Mouse (Mus musculus) urinary bladder, postnatal 4 days (tissue): ENCODE results near the gene Klhl11.

ENCODE experiments used
- DNase-seq, 2 experiments: peaks; one replicate each; pipeline ENCODE4 v3.0.0; 2021 to 2022; ENCODE audit warnings: low spot score in 2 of 2

Gene Klhl11

DNA sequence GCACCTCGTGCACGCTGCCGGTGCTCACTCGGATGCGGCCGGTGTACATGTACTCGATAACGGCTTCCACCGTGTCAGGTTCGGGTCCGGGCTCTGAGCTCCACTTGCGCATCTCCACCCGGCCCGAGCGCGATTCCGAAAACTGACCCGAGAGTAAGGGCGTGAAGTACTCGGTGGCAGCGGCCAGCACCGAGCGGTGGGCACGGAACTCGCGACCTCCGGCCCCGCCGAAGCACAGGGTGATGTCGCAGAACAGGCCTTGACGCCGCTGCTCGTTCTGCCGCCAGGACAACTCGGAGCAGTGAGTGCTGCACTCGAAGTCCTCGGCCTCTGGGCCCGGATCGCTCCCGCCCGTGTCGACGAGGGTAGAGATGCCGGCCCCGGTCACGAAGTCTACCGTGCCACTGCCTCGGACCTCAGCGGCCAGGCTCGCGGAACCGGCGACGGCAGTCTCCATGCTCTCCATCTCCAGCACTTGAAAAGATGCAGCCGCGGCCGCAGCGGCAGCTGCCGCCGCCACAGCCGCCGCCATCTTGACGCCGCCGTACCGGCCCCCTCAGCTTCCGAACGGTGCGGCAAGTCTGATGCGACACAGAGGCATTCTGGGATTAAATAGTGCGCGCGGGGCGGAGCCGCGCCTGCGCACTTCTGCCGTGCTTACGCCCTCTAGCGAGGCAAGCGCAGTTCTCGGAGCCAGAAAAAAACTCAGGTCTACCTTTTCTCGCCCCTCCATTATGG, at the start of gene Klhl11:
Klhl11 (minus strand) TSS at position 545 of the 738 bp plus-strand sequence.
- DNase-seq: peak; percentile 88 to 90

DNA sequence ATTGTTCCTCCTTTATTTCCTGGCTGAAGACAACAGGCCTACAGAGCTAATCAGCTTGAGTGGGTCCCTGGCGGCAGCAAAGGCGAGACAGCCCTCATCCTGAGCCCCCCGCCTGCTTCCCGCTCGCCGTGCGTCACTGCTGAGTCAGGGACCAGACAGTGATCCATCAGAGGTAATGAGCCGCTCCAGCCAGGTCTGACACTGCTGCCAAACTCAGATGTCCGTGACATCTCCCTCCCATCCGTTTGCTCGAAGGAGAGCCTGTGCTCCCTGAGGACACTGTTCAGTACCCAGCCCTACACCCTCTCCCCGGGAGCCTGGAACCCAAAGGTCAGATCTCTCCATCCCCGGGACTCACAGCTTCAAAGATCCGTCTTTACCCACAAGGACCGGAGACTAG, 48.3 kb upstream of the Klhl11 start:
- DNase-seq: no peak

DNA sequence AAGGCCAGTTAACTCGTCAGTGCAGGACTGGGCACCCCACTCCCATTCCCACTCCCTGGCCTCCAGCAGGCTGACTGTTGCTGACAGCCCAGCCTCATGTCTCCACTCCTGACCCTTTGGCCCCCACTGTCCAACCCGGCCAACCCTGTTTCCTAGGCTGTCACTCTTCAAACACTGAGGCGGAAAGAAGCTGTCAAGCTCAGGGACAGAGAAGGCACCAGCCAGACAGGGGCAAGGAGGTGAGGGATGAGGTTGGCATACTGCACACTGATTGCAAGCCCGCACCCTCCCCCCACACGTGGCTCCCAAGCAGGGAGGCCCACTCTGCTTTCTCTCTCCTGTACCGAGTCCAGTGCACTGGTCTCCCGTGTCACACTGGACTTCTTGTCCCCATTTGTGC, 46.6 kb upstream of the Klhl11 start:
- DNase-seq: no peak

DNA sequence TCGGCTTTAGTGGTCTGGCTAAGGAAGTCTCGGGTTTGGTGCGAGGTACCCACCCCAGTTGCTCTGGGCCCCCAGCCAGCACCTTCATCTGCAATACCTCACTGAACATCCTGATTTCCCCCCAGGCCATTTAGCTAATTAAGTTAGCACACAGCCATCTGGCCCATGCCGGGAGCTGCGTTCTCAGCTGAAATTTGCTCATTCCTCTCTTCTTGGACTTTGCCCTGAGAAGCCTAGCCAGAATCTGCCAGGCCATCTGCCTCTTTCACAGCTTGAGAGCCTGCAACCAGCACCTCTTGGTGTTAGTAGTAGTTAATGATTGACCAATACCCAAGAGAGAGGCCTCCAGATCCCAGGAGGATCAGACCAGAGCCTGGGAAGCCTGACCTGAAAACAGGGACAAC, 45.6 kb upstream of the Klhl11 start:
- no peak for DNase-seq

DNA sequence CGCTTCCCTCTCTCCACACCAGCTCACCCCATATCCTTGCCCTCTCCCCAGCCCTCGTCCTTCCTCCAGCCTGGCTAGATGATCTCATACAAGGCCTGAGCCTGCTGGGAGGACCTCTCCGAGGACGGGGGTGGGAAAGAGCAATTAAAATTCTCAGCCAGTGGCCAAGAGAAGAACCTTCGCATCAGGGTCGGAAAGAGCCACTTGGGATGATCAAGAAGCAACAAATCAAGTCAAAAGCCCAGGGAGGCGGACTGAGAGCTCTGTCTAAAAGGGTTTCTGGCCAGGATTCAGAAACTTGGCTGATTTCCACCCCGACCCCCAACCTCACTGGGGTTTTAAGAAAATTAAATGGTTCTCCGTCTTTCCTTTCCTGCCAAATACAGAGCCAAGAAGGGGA, 43.8 kb upstream of the Klhl11 start:
- no peak for DNase-seq

GRCm38 (mm10) chr11:100515789-100516188, 43.2 kb upstream of the Klhl11 start:
- DNase-seq: no peak

DNA sequence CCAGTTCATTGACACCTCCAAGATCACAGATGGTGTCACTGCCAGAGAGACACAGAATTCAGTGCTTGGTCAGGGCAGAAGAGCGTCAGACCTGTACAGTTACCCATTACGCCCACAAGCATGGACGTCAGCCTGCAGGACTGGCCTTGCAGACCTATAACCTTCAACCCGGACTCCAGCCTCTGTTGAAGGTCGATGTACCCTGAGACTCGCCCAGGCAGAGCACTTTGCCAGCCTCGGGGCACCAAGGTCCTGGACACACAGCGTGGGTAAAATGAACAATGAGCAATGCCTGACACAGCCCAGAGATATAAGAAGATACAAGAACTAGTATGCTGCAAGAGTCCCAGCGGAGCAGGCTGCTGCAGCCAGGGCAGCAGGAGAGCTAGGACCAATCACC, 42.5 kb upstream of the Klhl11 start:
- no peak for DNase-seq

DNA sequence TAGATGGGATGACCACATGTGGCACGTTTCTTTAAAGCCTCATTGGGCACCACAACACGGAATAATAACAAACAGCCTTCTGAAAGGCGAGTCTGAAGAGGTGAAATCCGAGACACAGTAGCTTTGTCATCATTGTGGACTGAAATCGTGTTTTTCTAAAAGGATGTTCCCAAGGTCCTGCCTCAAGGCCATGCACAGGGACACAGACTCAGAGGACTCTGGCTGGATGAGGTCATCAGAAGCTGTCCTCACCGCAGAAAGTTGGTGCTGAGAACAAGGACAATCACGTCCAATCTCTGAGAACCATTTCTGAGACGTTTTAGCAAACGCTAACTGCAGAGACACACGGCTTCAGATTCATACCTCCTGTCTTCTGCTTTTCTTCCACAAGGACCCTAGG, 41.2 kb upstream of the Klhl11 start:
- no peak for DNase-seq

GRCm38 (mm10) chr11:100512384-100512783, 39.8 kb upstream of the Klhl11 start:
- DNase-seq: no peak

GRCm38 (mm10) chr11:100510556-100510955, 38.0 kb upstream of the Klhl11 start:
- DNase-seq: no peak

- no peak for DNase-seq
These were observed 33.5 kb upstream of the Klhl11 start for GRCm38 (mm10) chr11:100505997-100506396.

- DNase-seq: no peak
These were observed 32.6 kb upstream of the Klhl11 start for GRCm38 (mm10) chr11:100504990-100505660.

GRCm38 (mm10) chr11:100501321-100501720, 28.8 kb upstream of the Klhl11 start:
- DNase-seq: no peak

GRCm38 (mm10) chr11:100500651-100501050, 28.1 kb upstream of the Klhl11 start:
- DNase-seq: no peak

- no peak for DNase-seq
These were observed 27.7 kb upstream of the Klhl11 start for GRCm38 (mm10) chr11:100500241-100500640.

- no peak for DNase-seq
These were observed 21.2 kb upstream of the Klhl11 start for GRCm38 (mm10) chr11:100493771-100494170.

DNA sequence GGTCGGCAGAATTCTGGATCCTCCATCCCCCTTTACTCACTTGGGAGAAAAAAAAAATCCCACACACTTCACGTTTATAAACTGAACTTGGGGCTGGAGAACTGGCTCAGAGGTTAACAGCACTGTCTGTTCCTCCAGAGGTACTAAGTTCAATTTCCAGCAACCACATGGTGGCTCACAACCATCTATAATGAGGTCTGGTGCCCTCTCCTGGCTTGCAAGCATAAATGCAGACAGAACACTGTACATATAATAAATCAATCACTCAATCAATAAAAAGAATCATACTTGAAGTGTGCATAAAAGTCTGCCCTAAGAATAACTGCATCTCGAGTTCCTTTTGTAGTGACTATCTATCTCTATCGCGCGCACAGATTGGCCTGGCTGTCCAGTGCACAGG, 18.4 kb upstream of the Klhl11 start:
- DNase-seq: no peak

GRCm38 (mm10) chr11:100485801-100486538, 13.4 kb upstream of the Klhl11 start:
- DNase-seq: no peak

GRCm38 (mm10) chr11:100484461-100484860, 11.9 kb upstream of the Klhl11 start:
- DNase-seq: no peak

DNA sequence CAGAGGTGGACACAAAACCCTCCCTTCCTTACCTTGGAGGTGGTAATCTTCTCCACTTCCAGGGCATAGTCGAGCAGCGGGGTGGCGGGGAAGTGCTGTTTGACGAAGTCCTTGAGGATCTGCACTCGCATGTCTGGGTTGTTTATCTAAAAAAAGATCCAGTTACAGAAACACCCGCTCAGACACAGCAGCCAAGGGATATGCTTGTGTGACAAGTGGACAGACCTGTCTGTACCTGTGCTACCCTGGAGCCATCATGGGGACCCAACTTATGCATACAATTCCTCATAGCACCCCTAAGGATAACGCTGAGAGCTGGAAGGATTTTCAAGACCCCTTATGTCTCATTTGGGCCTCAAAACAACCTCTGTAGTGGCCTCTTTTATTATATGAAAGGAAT, 6.6 kb upstream of the Klhl11 start:
- DNase-seq: no peak

DNA sequence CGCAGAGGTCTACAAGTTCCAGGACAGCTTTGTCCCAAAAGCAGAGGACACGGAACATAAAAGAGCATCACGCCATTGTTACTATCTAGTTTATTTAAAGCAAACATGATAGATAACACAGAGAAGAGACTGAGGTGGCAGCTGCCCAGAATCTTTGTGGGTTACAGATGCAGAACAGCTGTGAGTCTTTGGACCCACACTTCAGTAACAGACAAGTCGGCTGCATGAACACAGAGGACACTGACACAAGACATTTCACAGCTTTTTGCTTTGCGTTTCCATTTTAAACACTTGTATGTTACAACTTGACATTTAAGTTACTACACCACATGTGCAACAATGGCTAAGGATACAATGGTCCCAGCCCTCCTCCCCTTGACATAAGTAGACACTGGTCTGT, 3.7 kb upstream of the Klhl11 start:
- DNase-seq: no peak

DNA sequence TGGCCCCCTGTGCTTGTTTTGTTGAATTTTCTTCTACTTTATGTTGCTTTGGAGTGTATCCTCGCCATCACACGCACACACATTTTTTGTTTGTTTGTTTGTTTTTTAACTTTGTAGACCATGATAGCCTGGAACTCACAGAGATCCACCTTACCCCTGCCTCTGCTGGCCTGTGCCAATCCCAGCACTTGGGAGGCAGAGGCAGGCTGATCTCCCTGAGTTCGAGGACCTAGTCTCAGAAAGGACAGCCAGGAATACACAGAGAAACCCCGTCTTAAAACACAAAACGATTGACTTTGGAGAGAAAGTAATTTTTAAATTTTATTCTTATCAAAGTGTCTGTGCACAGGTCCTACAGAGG, 374 bp upstream of the Klhl11 start:
- no peak for DNase-seq
